Mouse (Mus musculus) hindbrain, embryonic 14.5 days (tissue): ENCODE data around the gene Tmem219. TPM values are rescaled to one million over a fixed set of nuclear protein-coding genes. Genes with fewer than 3 reads are reported as not detected.
"Not testable (repeated sequence)": the region's sequence is repeated elsewhere in the genome, so short reads cannot be mapped to it uniquely, and the experiment has no call there.

ENCODE experiments used
- ATAC-seq: fragments of 200-750 bp; cut with Nextera tagmentation; 2 replicates; pipeline ENCODE4 v1.8.0; 2017; ENCODE audit warnings: moderate number of reproducible peaks, mild to moderate bottlenecking, moderate TSS enrichment, moderate library complexity; ENCODE audit not compliant: low FRiP score
- DNase-seq: peaks from one replicate; pipeline ENCODE4 v3.0.0-alpha.2; 2015; ENCODE audit warnings: low spot score
- H3K27ac ChIP-seq: fragments of 300-500 bp; sonication (generic); 2 replicates; pipeline ENCODE4 v1.5.1; 2014; ENCODE audit warnings: mild to moderate bottlenecking, moderate library complexity
- H3K27me3 ChIP-seq: fragments of 300-500 bp; sonication (generic); 2 replicates; pipeline ENCODE4 v1.6.1; 2014; ENCODE audit warnings: mild to moderate bottlenecking, low read length, mixed read lengths; ENCODE audit not compliant: control insufficient read depth, insufficient read depth
- H3K36me3 ChIP-seq: fragments of 300-500 bp; sonication (generic); replicated peaks from 2 replicates; pipeline ENCODE4 v1.6.1; 2014; ENCODE audit not compliant: control insufficient read depth, insufficient read depth
- H3K4me1 ChIP-seq: fragments of 300-500 bp; sonication (generic); replicated peaks from 2 replicates; pipeline ENCODE4 v1.6.1; 2014; ENCODE audit warnings: antibody characterized with exemption, low read length, mixed read lengths; ENCODE audit not compliant: control insufficient read depth, insufficient read depth
- H3K4me2 ChIP-seq: fragments of 300-500 bp; sonication (generic); replicated peaks from 2 replicates; pipeline ENCODE4 v1.6.1; 2014; ENCODE audit warnings: mild to moderate bottlenecking, moderate library complexity
- H3K4me3 ChIP-seq: fragments of 300-500 bp; sonication (generic); replicated peaks from 2 replicates; pipeline ENCODE4 v1.5.1; 2014; ENCODE audit warnings: mild to moderate bottlenecking, low read length
- H3K9ac ChIP-seq: fragments of 300-500 bp; sonication (generic); 2 replicates; pipeline ENCODE4 v1.6.1; 2014
- H3K9me3 ChIP-seq: fragments of 300-500 bp; sonication (generic); 2 replicates; pipeline ENCODE4 v1.6.1; 2016; ENCODE audit warnings: low read length; ENCODE audit not compliant: control insufficient read depth
- WGBS: fragments of 180-500 bp; shearing (Covaris S2); extraction: QIAGEN DNeasy Blood & Tissue Kit; methylation state at CpG from one replicate; pipeline ENCODE4 v1.1.7; 2014; 5-methylcytosine and 5-hydroxymethylcytosine counted together
- polyA plus RNA-seq: library from polyadenylated mRNA; unstranded; fragments of >200 nt; fragmentation: Nextera tagmentation; extraction: Ambion mirVana; gene quantifications from 2 replicates; pipeline ENCODE4 v1.2.1, GENCODE M21; 2014

Gene Tmem219
- polyA plus RNA-seq, 1 experiment from 2014 or later = 29.3 TPM

DNA sequence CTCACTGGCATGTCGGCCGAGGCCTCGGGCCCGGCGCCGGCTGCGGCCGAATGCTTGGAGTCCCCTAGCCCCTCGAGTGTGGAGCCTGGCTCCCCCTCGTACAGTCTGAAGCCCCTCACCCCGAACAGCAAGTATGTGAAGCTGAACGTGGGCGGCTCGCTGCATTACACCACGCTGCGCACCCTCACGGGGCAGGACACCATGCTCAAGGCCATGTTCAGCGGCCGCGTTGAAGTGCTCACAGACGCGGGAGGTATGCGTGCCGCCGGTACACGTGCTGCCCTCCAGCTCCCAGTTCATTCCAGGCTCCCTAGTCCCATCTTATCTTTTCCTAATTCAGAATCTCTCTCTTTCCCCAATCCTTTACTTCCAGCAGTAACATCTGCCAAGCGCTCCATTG lies 6.3 kb upstream of the Tmem219 start:
- H3K27me3 ChIP-seq = no peaks in the 10 kb centered on the region
- no peak for DNase-seq
- H3K36me3 ChIP-seq = peaks cover 32% of the 10 kb centered on the region
- peak overlapping the region; percentile 78 for H3K27ac ChIP-seq
- H3K4me2 ChIP-seq = peak overlapping the region; percentile 59
- H3K9me3 ChIP-seq = no peaks in the 10 kb centered on the region
- peaks cover 12% of the 10 kb centered on the region for H3K4me1 ChIP-seq
- H3K4me3 ChIP-seq = peak overlapping the region; percentile 84
- under 1% methylated on average over 19 of the region's 27 CpGs for WGBS
- peak; percentile 79 for ATAC-seq
- H3K9ac ChIP-seq = peak overlapping the region; percentile 78

DNA sequence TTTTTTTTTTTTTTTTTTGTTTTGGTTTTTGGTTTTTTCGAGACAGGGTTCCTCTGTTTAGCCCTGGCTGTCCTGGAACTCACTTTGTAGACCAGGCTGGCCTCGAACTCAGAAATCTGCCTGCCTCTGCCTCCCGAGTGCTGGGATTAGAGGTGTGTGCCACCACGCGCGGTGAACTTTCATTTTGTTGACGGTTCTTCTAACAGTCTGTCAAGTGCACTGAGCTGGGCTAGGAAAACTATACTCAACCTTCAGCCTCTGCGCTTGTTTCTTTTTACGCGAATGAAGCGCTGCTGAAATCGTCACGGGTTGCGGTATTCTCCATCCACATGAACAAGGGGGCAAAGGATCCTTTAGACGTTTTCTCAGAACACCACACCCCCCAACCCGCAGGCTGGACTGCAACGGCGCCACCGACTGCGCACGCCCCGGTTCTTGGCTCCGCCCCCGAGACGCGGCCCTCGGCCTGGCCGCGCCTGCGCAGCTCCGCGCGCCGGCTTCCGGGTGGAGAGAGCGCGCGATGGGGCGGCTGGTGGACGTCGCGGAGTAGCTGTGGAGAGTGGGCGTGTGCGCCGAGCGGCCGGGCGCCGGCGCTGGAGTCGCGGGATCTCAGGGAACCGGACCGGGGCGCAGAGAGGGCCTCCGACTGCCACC lies 5.8 kb upstream of the Tmem219 start, which contains the start of gene Kctd13:
TSS of gene Kctd13 (plus strand) at position 496 of the 654 bp plus-strand sequence.
- ATAC-seq (peak; percentile 94), DNase-seq (peak; percentile 93)
- H3K4me3 ChIP-seq = peak within 1 kb of the TSS; percentile 84
- peak within 1 kb of the TSS; percentile 78 for H3K9ac ChIP-seq
- peaks cover 12% of the 10 kb centered on the region for H3K4me1 ChIP-seq
- 5% methylated on average over 44 of the region's 56 CpGs for WGBS
- peaks cover 29% of the 10 kb centered on the region for H3K36me3 ChIP-seq
- peak within 1 kb of the TSS; percentile 59 for H3K4me2 ChIP-seq
- no peaks in the 10 kb centered on the region for H3K9me3 ChIP-seq
- H3K27ac ChIP-seq = peak within 1 kb of the TSS; percentile 78
- H3K27me3 ChIP-seq = no peaks in the 10 kb centered on the region

DNA sequence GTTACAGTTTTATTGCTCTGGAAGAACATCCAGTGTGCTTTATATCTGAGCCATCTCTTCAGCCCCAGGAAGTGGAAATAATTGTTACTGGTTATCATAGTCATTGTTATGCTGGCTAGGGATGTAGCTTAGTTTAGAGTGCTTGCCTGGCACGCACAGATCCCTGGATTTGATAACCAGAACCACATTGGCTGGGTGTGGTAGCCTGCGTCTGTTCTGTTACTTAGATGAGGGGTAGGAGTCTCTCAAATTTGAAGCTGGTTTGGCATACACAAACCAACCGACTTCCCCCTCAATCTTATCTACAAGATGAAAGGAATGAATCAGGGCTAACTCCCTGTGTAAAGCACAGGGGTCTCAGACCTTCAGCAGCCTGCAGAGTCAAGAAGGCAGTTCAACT lies 3.6 kb upstream of the Tmem219 start:
- no peak for ATAC-seq
- DNase-seq = no peak
- H3K36me3 ChIP-seq = peaks cover 9% of the 10 kb centered on the region; the same call in 1 of the 2 replicates
- H3K27me3 ChIP-seq = no peaks in the 10 kb centered on the region
- H3K9me3 ChIP-seq = no peaks in the 10 kb centered on the region
- no peak overlapping the region for H3K4me3 ChIP-seq
- no peak overlapping the region for H3K4me2 ChIP-seq
- H3K9ac ChIP-seq = no peak overlapping the region
- 68% methylated on average over 3 of the region's 3 CpGs for WGBS
- peaks cover 12% of the 10 kb centered on the region for H3K4me1 ChIP-seq
- no peak overlapping the region for H3K27ac ChIP-seq

DNA sequence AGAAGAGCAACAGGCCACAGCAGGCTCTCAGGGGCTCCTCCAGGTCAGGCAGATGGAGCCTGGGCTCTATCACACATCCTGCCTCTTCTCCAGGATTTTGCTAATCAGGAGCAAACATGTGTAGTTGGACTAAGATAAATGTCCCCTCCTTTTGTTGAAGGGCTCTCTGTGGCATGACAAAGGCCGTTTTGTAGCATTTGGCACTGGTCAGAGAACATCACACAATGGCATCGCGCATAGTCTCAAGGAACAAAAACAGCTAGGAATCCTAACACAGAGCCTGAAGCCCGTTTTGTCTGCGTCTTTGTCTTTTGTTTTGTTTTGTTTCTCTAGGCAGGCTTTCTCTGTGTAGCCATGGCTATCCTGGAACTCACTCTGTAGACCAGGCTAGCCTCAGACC lies 1.3 kb upstream of the Tmem219 start:
- ATAC-seq (no peak), DNase-seq (no peak)
- WGBS = 21% methylated on average over 5 of the region's 5 CpGs
- Histone ChIP-seq H3K36me3 (no peaks in the 10 kb centered on the region), H3K4me1 (no peaks in the 10 kb centered on the region; the same call in 1 of the 2 replicates), H3K4me2 (no peak overlapping the region), H3K9me3 (no peaks in the 10 kb centered on the region), H3K27me3 (no peaks in the 10 kb centered on the region), H3K4me3 (no peak overlapping the region), H3K27ac (no peak overlapping the region), H3K9ac (no peak overlapping the region)

DNA sequence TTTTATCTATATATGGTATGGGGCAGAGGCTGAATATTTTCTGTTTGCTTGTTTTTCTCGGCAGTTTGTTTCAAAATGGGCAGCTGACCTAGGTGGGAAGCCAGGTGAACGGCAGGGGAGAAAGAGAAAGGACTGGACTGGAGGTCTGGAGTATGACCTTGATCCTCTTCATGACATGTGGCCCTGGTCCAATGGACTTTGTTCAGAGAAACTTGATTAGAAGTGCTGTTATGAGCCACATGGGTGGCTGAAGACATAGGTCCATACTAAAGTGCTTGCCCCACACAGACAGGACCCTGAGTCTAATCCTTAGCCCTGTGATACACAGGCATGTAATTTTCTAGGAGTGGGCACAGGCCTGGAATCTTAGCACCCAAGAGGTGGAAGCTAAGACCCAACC lies 1.2 kb downstream of the Tmem219 start:
- no peaks in the 10 kb centered on the region for H3K9me3 ChIP-seq
- H3K27ac ChIP-seq = no peak overlapping the region
- H3K36me3 ChIP-seq = no peaks in the 10 kb centered on the region
- no peak overlapping the region for H3K4me2 ChIP-seq
- DNase-seq (no peak), ATAC-seq (no peak)
- 73% methylated on average over 2 of the region's 2 CpGs for WGBS
- H3K4me1 ChIP-seq = no peaks in the 10 kb centered on the region; the same call in 1 of the 2 replicates
- no peak overlapping the region for H3K4me3 ChIP-seq
- H3K9ac ChIP-seq = no peak overlapping the region
- H3K27me3 ChIP-seq = no peaks in the 10 kb centered on the region

DNA sequence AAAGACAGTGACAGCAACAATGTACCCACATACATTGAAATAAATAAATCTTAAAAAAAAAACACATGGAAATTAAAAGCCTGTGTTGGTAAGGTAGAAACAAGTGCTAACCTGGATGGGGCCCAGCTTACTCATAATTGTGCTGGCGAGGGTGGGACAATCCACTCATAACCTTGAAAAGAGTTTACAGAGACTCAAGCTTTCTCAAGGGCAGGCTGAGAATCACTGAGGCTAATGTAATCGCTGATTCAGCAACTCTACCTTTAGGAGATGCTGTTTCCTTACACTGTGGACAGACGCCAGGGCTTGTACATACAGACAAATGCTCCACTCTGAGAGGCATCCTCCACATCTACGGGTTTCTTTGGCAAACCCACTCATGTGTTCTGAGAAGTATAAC lies 2.7 kb downstream of the Tmem219 start:
- Histone ChIP-seq H3K36me3 (no peaks in the 10 kb centered on the region), H3K9ac (no peak overlapping the region), H3K4me1 (no peaks in the 10 kb centered on the region; the same call in 1 of the 2 replicates), H3K27ac (no peak overlapping the region), H3K4me3 (no peak overlapping the region), H3K27me3 (no peaks in the 10 kb centered on the region), H3K9me3 (no peaks in the 10 kb centered on the region), H3K4me2 (no peak overlapping the region)
- 74% methylated on average over 4 of the region's 4 CpGs for WGBS
- ATAC-seq (no peak), DNase-seq (no peak)

DNA sequence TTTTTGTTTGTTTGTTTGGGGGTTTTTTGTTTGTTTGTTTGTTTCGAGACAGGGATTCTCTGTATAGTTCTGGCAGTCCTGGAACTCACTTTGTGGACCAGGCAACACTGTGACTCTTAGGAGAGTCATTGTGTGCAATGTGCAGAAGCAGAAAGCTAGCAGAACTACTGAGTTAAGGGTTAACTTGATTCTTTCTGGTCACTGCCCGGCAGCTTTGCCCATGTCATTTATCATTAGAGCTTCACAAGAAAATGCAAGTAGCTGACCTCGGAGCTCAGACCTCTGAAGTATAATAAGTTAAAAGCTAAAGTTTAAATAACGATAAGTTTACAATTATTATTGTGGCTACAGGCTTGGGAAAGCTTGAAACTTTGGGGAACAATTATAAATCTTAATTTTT lies 4.4 kb downstream of the Tmem219 start:
- not testable (repeated sequence) for DNase-seq, H3K4me1 ChIP-seq, H3K4me3 ChIP-seq, H3K9me3 ChIP-seq, H3K4me2 ChIP-seq, H3K27ac ChIP-seq, H3K27me3 ChIP-seq, H3K9ac ChIP-seq, H3K36me3 ChIP-seq, ATAC-seq
- WGBS = 21% methylated on average over 4 of the region's 4 CpGs

DNA sequence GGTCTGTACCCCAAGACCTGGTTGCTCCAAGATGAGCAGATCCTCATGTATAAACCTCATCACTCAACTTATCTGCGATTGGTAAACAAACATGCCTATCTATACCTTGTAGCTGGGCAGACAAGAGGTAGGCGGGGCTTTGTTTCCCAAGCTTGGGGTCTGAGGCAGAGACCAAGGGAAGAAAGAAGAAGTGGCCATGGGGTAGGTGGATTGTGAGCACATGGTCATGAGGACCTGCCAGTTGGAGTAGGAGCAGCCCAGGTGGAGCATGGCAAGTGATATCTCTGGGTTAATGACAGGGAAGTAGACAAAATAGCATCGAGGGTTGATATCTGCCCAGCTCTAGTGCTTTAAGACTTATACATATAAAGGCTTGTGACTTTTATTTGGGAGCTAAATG lies 7.9 kb downstream of the Tmem219 start:
- Histone ChIP-seq H3K4me2 (no peak overlapping the region), H3K27me3 (no peaks in the 10 kb centered on the region), H3K4me1 (no peaks in the 10 kb centered on the region), H3K27ac (no peak overlapping the region), H3K4me3 (no peak overlapping the region), H3K9ac (no peak overlapping the region), H3K9me3 (no peaks in the 10 kb centered on the region), H3K36me3 (no peaks in the 10 kb centered on the region)
- ATAC-seq = no peak
- 92% methylated on average over 3 of the region's 3 CpGs for WGBS
- DNase-seq = no peak

DNA sequence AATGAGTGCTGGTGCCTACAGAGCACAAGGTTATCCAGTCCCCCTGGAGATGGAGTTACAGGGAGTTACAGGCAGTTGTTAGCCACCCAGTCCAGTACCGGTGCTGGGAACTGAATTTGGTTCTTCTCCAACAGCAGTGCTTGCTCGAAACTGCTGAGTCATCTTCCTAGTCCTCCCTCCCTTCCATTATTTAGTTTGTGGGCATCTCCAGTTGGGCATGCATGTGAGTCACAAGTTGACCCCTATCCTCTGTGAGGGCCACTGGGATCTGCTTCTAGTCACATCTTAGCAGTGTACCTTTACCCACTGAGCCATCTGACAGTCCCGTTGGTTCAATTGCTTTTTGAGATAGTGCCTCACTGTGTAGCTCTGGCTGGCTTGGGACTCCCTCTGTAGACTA lies 17.1 kb downstream of the Tmem219 start:
- ATAC-seq = no peak
- H3K27ac ChIP-seq = no peak overlapping the region
- H3K9me3 ChIP-seq = no peaks in the 10 kb centered on the region
- WGBS = 89% methylated on average over 3 of the region's 3 CpGs
- no peaks in the 10 kb centered on the region for H3K4me1 ChIP-seq
- H3K4me3 ChIP-seq = no peak overlapping the region
- DNase-seq = no peak
- no peaks in the 10 kb centered on the region for H3K36me3 ChIP-seq
- H3K9ac ChIP-seq = no peak overlapping the region
- H3K4me2 ChIP-seq = no peak overlapping the region
- H3K27me3 ChIP-seq = no peaks in the 10 kb centered on the region

DNA sequence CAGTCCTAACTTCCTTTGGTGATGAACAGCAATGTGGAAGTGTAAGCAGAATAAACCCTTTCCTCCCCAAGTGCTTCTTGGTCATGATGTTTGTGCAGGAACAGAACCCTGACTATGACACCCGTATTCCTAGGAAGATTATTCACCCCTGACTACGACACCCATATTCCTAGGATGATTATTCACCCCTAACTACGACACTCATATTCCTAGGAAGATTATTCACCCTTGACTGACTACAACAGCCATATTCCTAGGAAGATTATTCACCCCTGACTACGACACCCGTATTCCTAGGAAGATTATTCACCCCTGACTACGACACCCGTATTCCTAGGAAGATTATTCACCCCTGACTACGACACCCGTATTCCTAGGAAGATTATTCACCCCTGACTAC lies 22.9 kb downstream of the Tmem219 start:
- WGBS = 95% methylated on average over 7 of the region's 9 CpGs
- peaks cover 14% of the 10 kb centered on the region; the same call in 1 of the 2 replicates for H3K4me1 ChIP-seq
- not testable (repeated sequence) for H3K36me3 ChIP-seq, H3K9ac ChIP-seq, ATAC-seq, H3K4me2 ChIP-seq, H3K27me3 ChIP-seq, H3K27ac ChIP-seq, H3K4me3 ChIP-seq, H3K9me3 ChIP-seq, DNase-seq
